Mouse (Mus musculus): ENCODE measurements around the gene Anxa2. TPM values are rescaled to one million over a fixed set of nuclear protein-coding genes. Genes with fewer than 3 reads are reported as not detected.

Gene Anxa2
- total and polyA plus RNA-seq, 3 experiments, result 7.3 to 56.9 (median 27.3) TPM

- TF ChIP-seq POLR2AphosphoS5 (IDR thresholded peaks at IDR 0.05; ENCODE audit: insufficient replicate concordance, low read depth, low read length), result no peak
- TF ChIP-seq GATA1 (IDR thresholded peaks at IDR 0.05; ENCODE audit: borderline replicate concordance, low read length), result no peak
- TF ChIP-seq GATA2 (IDR thresholded peaks at IDR 0.05; ENCODE audit: borderline replicate concordance, low read depth, low read length), result no peak
- TF ChIP-seq CTCF (IDR thresholded peaks at IDR 0.05; ENCODE audit: low read depth, low read length), result no peak
- no peak for TF ChIP-seq TAL1 (conservative IDR thresholded peaks at IDR 0.05; ENCODE audit: low read depth, low read length)
- Histone ChIP-seq H3K27me3 (ENCODE audit: insufficient read depth, low read length) (no peaks in the 10 kb centered on the region), H3K4me3 (ENCODE audit: low read depth, low read length) (no peak overlapping the region), H3K9me3 (replicated peaks) (no peaks in the 10 kb centered on the region), H3K36me3 (replicated peaks) (peaks cover 89% of the 10 kb centered on the region), H3K4me1 (ENCODE audit: insufficient read depth, low read depth, low read length) (peaks cover 3% of the 10 kb centered on the region; the same call in 1 of the 2 replicates)
- ATAC-seq (ENCODE audit: extremely low read depth, insufficient number of reproducible peaks, low FRiP score, poor library complexity, severe bottlenecking) (no peak), DNase-seq (ENCODE audit: low spot score) (no peak)
Measured at GRCm38 (mm10) chr9:69475873-69476272, 22.5 kb downstream of the Anxa2 start.

- H3K4me3 ChIP-seq (ENCODE audit: low read depth, low read length), result no peak overlapping the region
- no peak for DNase-seq (ENCODE audit: low spot score)
- no peaks in the 10 kb centered on the region for H3K4me1 ChIP-seq (ENCODE audit: insufficient read depth, low read depth, low read length)
- TF ChIP-seq GATA2 (IDR thresholded peaks at IDR 0.05; ENCODE audit: borderline replicate concordance, low read depth, low read length) (no peak), POLR2AphosphoS5 (IDR thresholded peaks at IDR 0.05; ENCODE audit: insufficient replicate concordance, low read depth, low read length) (no peak), CTCF (IDR thresholded peaks at IDR 0.05; ENCODE audit: low read depth, low read length) (no peak), TAL1 (conservative IDR thresholded peaks at IDR 0.05; ENCODE audit: low read depth, low read length) (no peak), GATA1 (IDR thresholded peaks at IDR 0.05; ENCODE audit: borderline replicate concordance, low read length) (no peak)
- ATAC-seq (ENCODE audit: extremely low read depth, insufficient number of reproducible peaks, low FRiP score, poor library complexity, severe bottlenecking), result no peak
- no peaks in the 10 kb centered on the region for H3K27me3 ChIP-seq (ENCODE audit: insufficient read depth, low read length)
- no peaks in the 10 kb centered on the region for H3K9me3 ChIP-seq (replicated peaks)
- peaks cover 89% of the 10 kb centered on the region for H3K36me3 ChIP-seq (replicated peaks)
Measured at GRCm38 (mm10) chr9:69477195-69477823, 23.9 kb downstream of the Anxa2 start.

GRCm38 (mm10) chr9:69477824-69478222 lies 24.4 kb downstream of the Anxa2 start:
- no peak for TF ChIP-seq TAL1 (conservative IDR thresholded peaks at IDR 0.05; ENCODE audit: low read depth, low read length)
- TF ChIP-seq POLR2AphosphoS5 (IDR thresholded peaks at IDR 0.05; ENCODE audit: insufficient replicate concordance, low read depth, low read length), result no peak
- TF ChIP-seq CTCF (IDR thresholded peaks at IDR 0.05; ENCODE audit: low read depth, low read length), result no peak
- no peak for TF ChIP-seq GATA1 (IDR thresholded peaks at IDR 0.05; ENCODE audit: borderline replicate concordance, low read length)
- TF ChIP-seq GATA2 (IDR thresholded peaks at IDR 0.05; ENCODE audit: borderline replicate concordance, low read depth, low read length), result no peak
- ATAC-seq (ENCODE audit: extremely low read depth, insufficient number of reproducible peaks, low FRiP score, poor library complexity, severe bottlenecking) (no peak), DNase-seq (ENCODE audit: low spot score) (no peak)
- Histone ChIP-seq H3K4me3 (ENCODE audit: low read depth, low read length) (no peak overlapping the region), H3K4me1 (ENCODE audit: insufficient read depth, low read depth, low read length) (no peaks in the 10 kb centered on the region), H3K9me3 (replicated peaks) (no peaks in the 10 kb centered on the region), H3K27me3 (ENCODE audit: insufficient read depth, low read length) (0 out of 2 replicates have a peak, but pooled peaks cover 1% of the 10 kb centered on the region), H3K36me3 (replicated peaks) (peaks cover 88% of the 10 kb centered on the region)

DNA sequence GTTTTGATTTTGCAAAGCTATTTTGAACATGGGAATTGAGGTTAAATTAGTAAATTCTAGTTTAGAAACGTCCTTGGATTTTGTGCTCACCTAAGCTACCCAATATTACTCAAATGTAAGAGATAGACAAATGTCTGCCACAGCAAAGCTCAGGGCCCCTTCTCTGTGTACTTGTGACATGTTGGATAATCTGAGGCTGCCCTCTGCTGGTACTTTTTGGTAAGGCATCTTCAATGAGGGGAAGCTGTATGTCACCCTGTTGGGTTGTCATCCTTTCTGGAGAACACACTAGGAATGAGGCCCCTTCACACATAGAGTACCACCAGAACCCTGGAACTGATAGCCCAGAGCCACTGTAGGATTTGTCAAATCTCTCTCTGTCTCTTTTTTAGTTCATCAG lies 26.9 kb downstream of the Anxa2 start:
- Histone ChIP-seq H3K4me3 (ENCODE audit: low read depth, low read length) (no peak overlapping the region), H3K4me1 (ENCODE audit: insufficient read depth, low read depth, low read length) (no peaks in the 10 kb centered on the region), H3K27me3 (ENCODE audit: insufficient read depth, low read length) (0 out of 2 replicates have a peak, but pooled peaks cover 3% of the 10 kb centered on the region), H3K36me3 (replicated peaks) (peaks cover 93% of the 10 kb centered on the region), H3K9me3 (replicated peaks) (no peaks in the 10 kb centered on the region)
- DNase-seq (ENCODE audit: low spot score) (peak; percentile 21), ATAC-seq (ENCODE audit: extremely low read depth, insufficient number of reproducible peaks, low FRiP score, poor library complexity, severe bottlenecking) (peak; percentile 22; the same call in 1 of the 2 replicates)
- no peak for TF ChIP-seq TAL1 (conservative IDR thresholded peaks at IDR 0.05; ENCODE audit: low read depth, low read length)
- TF ChIP-seq GATA1 (IDR thresholded peaks at IDR 0.05; ENCODE audit: borderline replicate concordance, low read length), result no peak
- TF ChIP-seq POLR2AphosphoS5 (IDR thresholded peaks at IDR 0.05; ENCODE audit: insufficient replicate concordance, low read depth, low read length), result no peak
- TF ChIP-seq CTCF (IDR thresholded peaks at IDR 0.05; ENCODE audit: low read depth, low read length), result peak; percentile 64
- TF ChIP-seq GATA2 (IDR thresholded peaks at IDR 0.05; ENCODE audit: borderline replicate concordance, low read depth, low read length), result no peak

GRCm38 (mm10) chr9:69483811-69484210 lies 30.4 kb downstream of the Anxa2 start:
- Histone ChIP-seq H3K4me3 (ENCODE audit: low read depth, low read length) (no peak overlapping the region), H3K36me3 (replicated peaks) (peaks cover 95% of the 10 kb centered on the region), H3K4me1 (ENCODE audit: insufficient read depth, low read depth, low read length) (no peaks in the 10 kb centered on the region), H3K27me3 (ENCODE audit: insufficient read depth, low read length) (0 out of 2 replicates have a peak, but pooled peaks cover 3% of the 10 kb centered on the region), H3K9me3 (replicated peaks) (no peaks in the 10 kb centered on the region)
- DNase-seq (ENCODE audit: low spot score) (no peak), ATAC-seq (ENCODE audit: extremely low read depth, insufficient number of reproducible peaks, low FRiP score, poor library complexity, severe bottlenecking) (no peak)
- no peak for TF ChIP-seq POLR2AphosphoS5 (IDR thresholded peaks at IDR 0.05; ENCODE audit: insufficient replicate concordance, low read depth, low read length)
- TF ChIP-seq TAL1 (conservative IDR thresholded peaks at IDR 0.05; ENCODE audit: low read depth, low read length), result no peak
- no peak for TF ChIP-seq GATA1 (IDR thresholded peaks at IDR 0.05; ENCODE audit: borderline replicate concordance, low read length)
- no peak for TF ChIP-seq GATA2 (IDR thresholded peaks at IDR 0.05; ENCODE audit: borderline replicate concordance, low read depth, low read length)
- no peak for TF ChIP-seq CTCF (IDR thresholded peaks at IDR 0.05; ENCODE audit: low read depth, low read length)

GRCm38 (mm10) chr9:69486140-69486539 lies 32.7 kb downstream of the Anxa2 start:
- Histone ChIP-seq H3K27me3 (ENCODE audit: insufficient read depth, low read length) (0 out of 2 replicates have a peak, but pooled peaks cover 3% of the 10 kb centered on the region), H3K9me3 (replicated peaks) (no peaks in the 10 kb centered on the region), H3K4me1 (ENCODE audit: insufficient read depth, low read depth, low read length) (no peaks in the 10 kb centered on the region), H3K4me3 (ENCODE audit: low read depth, low read length) (no peak overlapping the region), H3K36me3 (replicated peaks) (peaks cover 97% of the 10 kb centered on the region)
- DNase-seq (ENCODE audit: low spot score), result no peak
- TF ChIP-seq CTCF (IDR thresholded peaks at IDR 0.05; ENCODE audit: low read depth, low read length) (no peak), GATA1 (IDR thresholded peaks at IDR 0.05; ENCODE audit: borderline replicate concordance, low read length) (no peak), TAL1 (conservative IDR thresholded peaks at IDR 0.05; ENCODE audit: low read depth, low read length) (no peak), POLR2AphosphoS5 (IDR thresholded peaks at IDR 0.05; ENCODE audit: insufficient replicate concordance, low read depth, low read length) (no peak), GATA2 (IDR thresholded peaks at IDR 0.05; ENCODE audit: borderline replicate concordance, low read depth, low read length) (no peak)
- no peak for ATAC-seq (ENCODE audit: extremely low read depth, insufficient number of reproducible peaks, low FRiP score, poor library complexity, severe bottlenecking)

Measured in G1E (cell line).